Mouse (Mus musculus): Measurements from ENCODE around the gene Cit.

Gene Cit

DNA sequence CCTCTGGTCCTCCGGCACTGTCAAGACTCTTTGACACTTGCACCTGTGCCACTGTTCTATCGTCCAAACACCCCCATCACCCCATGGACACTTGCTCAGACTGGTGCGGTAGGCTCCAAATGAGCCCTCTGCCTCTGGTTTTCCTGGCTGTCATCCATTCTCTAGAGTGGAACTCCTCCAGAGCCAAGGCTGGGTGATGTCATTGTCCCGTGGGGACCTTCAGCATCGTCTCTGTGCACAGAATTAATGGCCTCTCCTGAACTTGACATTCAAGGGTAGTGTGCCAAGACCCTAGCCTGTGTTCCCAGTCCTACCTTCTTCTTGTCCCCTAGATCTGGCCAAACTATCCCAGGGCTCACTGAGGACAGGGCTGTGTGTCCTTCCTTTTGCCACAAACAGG is 70.4 kb downstream of the Cit start:
- DNase-seq (ENCODE audit: low spot score in 2 of 2) = no peak

DNA sequence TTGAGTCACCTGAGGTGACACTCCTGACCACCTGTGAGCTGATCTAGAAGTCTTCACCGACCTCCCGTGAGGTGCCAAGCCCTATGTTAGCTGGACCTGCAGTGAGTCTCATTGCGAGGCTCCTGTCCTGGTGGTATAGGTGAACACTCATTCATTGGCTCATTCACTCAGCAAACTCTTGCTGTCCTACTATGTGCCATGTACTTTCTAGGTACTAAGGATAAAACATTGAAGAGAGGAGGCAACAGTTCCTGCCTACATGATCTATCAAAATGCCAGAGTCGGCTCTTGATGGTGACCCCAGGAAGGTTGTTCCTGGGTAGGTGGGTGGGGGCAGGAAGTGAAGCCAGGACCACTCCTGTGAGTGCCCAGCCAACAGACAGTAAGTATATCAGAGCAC is 72.9 kb downstream of the Cit start:
- no peak for DNase-seq (ENCODE audit: low spot score in 2 of 2)

DNA sequence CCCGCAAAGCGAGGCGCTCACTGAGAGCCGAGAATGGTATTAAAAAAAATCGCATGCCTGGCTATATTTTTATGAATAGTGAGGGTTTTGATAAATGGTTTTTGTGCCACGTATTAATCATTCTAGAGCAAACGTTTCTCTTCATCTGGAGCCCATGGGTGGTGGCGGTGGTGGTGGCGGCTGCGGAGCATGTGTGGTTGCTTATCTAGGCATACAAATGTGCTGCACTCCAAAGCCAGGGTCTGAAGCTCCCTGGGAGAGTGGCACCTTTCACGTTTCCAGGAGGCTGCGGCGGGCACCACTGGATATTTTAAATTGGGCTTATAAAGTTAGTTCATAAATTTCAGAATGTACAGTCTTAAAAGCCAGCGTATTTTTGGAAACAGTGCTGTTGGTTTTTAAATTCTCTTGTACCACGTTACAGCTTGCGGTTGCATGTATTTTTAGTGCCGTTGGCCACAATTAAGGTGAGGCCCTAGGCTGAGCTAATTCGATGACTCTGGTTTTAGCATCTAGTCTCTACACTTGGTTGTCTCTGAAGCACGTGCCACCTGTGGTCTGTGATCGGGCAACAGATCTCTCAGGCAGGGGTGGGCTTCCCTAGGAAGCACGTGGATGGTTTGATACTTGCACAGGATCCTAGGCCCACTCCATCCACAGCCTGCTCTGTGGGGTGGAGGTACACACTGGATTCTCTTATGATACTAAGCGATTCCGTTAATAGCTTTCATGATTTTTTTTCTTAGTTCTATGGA is 73.7 kb downstream of the Cit start:
- no peak for DNase-seq (ENCODE audit: low spot score in 2 of 2)

DNA sequence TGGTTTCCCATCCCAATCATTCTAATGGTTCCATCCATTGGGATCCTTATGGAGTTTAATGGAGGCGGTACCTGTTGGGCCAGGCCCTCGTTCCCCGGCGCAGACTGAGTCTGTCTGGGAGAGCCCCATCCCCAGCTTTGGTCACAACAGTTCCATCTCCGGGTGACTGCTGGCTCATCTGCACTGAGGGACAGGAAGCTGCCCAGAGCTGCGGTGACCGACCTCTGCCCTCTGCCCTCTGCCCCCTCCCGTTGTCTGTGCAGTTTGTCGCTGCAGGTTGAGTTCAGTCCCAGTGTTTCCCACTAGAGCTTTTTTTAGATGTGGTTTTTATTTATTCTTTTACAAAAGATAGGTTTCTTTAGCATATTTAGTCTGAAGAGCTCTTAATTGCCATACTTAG is 76.9 kb downstream of the Cit start:
- DNase-seq (ENCODE audit: low spot score in 2 of 2) = no peak

DNA sequence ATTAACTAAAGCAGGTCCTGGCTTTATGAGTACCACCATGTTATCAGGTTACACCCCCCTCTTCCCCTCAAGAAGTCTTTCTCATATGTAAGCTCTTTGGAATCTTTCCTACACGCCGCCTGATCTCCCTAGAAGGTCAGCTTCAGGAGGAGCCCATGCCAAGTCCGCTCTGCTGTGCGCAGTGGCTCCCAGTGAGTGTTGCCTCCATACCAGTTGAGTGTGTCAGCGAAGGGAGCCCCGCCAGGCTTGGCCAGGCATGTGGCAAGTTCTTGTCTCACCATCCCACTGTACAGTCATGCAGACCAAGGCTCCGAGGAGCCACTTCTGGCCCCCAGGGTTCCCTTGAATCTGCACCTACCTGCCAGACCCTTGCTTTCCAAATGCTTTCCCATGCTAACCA is 79.9 kb downstream of the Cit start:
- no peak for DNase-seq (ENCODE audit: low spot score in 2 of 2)

DNA sequence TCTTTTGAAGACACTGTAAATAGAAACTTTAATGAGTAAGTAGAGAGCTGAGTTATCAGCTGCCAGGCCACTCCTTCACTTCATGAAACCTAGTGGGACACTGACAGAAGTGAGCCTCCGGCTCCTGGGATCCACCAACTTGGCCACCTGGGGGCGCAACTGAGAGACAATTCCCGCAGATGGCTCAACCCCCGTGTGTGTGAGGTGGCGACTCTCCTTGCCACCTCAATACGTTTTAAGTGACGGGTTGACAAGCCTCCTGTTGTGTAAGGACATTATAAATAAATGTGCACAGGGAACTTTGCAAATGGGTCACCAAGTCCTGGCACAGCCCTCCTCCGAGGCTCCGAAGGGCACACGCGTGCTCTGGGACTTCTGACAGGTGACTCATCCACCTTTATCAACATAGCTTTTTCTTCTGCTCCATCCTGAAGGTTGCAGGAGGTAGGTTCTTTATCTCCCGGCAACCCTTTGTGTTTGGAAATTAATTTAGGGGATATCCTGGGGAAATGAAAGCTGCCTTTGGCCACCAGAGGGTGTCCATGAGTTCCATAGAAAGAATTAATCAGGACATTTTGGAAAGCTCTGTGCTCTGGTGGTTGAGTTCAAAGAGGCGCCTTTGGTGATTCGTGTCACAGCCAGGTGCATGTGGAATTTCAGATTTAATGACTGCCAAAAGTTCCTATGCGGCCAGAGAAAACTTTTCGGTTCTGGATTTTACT is 83.9 kb downstream of the Cit start:
- peak in 1 of 2 experiments; percentile 42 for DNase-seq (ENCODE audit: low spot score in 2 of 2)

DNA sequence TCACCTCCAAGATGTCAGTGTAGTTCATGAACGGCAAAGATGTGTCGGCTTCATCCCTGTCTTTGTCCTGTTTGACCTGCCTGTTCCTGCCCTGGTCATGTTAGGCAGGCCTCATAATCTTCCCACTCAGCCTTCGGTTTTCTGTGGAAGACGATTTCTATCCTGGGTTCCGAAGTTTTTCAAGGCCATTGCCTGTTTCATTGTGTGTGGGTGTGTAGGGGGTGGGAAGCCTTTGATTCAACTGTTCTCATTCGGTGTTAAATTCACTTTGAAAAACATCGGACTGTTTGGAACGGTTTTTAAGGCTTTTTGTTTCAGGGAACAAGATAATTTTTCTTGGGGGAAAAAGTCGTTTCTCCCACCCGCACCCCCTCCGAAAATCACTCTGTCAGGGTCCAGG is 87.2 kb downstream of the Cit start:
- DNase-seq (ENCODE audit: low spot score in 2 of 2) = no peak

DNA sequence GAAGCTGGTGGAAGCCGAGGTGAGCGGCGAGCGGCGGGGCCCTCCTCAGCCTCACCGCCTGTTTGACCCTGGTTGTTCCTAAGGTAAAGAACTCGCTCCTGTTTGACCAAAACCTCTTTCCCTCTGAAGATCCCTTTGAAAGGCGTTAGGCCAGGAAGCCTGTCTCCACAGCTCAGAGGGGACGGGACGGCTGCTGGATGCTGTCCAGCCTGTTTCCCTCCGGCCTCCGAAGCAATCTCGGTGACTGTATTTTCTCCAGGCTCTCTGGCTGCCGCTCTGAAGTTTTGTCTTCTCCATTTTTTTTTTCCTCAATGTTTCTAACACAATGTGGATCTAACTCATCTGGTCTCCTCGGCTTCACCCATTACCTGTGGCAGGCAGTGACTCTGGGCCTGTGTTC is 91.8 kb downstream of the Cit start:
- no peak for DNase-seq (ENCODE audit: low spot score in 2 of 2)

DNA sequence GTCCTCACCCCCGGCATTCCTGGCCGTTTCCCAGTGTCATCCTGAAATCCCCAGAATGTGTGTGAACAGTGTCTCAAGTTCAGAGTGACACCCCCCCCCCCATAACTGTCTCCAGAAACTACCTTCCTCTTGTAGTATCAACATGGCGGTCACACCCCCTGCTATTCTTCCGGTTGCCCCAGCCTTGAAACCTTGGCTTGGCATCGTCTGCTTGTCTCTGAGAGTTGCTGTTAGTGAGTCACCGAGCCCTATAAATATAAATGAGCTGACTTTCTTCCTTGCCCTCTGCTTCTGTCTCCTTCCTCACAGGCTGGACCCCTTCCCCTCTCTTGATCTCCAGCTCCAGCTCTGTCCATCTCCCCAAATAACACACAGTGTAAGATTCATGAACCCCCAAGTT is 92.5 kb downstream of the Cit start:
- DNase-seq (ENCODE audit: low spot score in 2 of 2) = no peak

DNA sequence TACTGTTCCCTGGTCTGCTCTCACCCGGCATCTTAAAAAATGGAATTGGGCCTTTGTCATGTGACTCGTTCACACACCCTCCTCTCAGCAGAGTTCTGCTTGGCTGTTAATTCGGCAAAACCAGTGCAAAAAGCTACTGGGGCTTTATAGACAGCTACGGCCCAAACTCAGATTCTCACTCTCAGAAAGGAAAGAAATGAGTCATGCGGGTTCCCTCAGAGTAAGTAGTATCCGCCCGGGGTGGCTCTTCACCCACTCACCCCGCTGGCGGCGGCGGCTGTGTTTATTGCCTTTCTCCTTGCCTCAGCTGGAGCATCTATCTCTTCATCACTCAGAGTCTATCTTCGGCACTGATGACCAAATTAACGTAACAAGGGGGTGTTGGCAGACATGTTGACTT is 93.9 kb downstream of the Cit start:
- no peak for DNase-seq (ENCODE audit: low spot score in 2 of 2)

DNA sequence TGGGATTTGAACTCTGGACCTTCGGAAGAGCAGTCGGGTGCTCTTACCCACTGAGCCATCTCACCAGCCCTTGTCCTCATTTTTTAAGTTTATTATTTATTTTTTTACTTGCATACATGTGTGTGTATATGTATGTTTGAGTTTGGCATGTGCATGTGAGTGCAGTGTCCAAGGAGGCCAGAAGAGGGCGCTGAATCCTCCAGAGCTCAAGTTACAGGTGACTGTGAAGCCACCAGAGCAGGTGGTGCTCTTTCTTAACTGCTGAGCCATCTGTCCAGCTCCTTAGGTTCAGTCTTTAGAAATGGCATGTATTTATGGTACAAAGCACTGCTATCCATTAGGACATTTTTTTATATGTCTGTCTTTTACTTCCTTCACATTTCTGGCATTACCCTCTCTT is 97.3 kb downstream of the Cit start:
- no peak for DNase-seq (ENCODE audit: low spot score in 2 of 2)

DNA sequence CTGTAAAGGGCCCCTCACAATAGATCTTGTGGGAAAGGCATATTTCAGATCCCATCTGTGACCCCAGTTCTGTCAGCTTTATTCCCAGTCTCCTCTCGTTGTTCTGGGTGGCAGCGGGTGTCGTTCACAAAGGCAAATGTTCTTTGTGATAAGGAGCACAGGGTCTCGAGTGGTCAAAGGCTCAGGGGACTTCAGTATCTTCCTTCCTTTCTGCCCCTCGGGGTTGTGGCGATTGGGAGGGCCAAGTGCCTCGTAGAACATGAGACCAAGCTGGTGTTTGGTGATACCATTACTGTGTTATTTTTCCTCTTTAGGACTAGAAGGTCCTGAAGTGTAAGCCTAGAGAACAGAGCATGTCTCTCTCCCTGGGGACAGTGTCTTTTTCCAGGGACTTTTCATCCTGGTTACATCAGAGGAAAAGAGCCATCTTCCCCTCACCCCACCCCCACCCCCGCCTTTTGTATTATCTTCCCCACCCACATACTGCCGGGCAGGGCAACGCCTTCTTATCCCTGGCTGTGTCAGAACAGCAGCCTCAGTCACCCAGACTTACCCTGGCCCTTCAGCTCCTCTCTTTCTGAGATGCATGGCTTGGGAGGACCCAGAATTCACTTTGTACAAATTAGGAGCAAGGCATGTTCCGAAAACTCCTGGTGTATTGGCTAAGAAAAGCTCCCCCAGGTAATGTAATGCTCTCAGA is 99.9 kb downstream of the Cit start:
- no peak for DNase-seq (ENCODE audit: low spot score in 2 of 2)

DNA sequence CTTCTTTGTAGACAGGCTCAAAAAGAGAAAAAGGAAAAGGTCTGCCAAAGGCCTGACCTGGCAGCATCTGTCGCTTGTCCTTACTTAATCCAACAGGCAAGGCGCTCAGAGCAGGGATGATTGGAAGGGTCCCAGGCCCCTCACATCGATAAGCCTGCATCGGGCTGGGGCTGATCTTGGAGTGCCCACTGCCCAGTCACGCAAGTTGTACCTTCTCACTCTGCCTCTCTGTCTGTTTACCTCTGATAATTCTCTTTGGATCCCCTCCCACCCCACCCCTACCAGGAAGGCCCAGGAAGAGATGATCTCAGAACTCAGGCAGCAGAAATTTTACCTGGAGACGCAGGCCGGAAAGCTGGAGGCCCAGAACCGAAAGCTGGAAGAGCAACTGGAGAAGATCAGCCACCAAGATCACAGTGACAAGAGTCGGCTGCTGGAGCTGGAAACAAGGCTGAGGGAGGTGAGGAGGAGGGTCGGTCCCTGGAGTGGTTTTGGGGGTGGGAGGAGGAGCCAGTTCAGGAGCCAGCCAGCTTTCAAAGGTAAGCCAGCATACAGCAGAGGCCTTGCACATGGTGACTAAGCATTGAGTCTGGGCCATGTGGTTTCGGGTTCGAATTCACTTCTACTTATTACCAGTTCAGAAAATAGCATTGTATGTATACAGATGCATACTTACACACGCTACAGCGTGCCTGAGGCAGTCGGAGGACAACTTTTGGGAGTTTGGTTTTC is 102.7 kb downstream of the Cit start:
- no peak for DNase-seq (ENCODE audit: low spot score in 2 of 2)

DNA sequence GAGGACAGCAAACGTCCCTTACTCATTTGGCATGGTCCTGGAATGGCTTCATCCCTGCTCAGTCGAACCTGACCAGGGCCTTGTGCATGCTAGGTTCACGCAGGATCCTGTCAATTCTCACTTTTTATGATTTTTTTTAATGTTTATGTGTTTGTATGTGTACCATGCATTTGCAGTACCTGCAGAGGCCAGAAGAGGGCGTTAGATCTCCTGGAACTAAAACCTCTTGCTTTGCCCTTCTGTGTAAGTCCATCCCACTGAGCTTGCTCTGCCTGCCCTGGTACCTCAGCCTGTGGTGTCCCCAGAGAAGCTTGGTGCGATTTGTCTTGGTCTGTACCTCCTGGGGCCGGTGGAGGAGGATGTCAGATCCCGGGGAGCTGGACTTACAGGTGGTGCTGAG is 105.9 kb downstream of the Cit start:
- DNase-seq (ENCODE audit: low spot score in 2 of 2) = no peak

DNA sequence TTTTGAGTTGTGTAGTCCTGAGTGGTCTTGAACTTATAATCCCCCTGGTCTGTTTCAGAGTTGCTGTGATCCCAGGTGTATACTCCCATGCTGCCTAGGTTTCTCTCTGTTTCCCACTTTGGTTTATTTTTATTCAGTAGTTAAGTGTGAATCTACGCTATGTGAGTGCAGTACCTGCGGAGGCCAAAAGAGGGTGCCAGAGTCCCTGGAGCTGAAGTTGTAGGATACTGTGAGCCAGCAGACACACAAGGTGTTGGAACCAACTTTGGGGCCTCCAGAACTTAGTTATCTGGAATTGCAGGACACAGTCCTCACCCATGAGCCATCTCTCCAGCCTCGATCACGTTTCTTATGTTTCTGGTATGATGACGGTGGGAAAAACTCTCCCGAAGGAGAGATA is 108.1 kb downstream of the Cit start:
- no peak for DNase-seq (ENCODE audit: low spot score in 2 of 2)

DNA sequence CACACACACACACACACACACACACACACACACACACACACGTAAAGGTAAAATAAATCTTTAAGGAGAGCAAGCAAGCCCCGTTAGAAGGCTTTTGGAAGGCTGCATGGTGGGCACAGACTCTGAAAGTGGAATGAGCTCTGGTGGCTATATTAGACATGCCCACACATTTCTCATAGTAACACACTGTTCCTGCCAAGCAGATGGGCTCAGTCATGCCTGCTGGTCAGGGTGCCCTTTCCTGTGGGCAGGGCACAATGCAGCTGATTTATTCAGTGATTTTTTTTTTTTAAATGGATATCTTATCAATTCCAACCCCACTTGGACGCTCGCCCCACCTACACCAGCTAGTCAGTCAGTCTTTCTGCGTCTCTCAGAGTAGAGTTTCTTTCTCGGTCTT is 109.0 kb downstream of the Cit start:
- DNase-seq (ENCODE audit: low spot score in 2 of 2) = no peak

DNA sequence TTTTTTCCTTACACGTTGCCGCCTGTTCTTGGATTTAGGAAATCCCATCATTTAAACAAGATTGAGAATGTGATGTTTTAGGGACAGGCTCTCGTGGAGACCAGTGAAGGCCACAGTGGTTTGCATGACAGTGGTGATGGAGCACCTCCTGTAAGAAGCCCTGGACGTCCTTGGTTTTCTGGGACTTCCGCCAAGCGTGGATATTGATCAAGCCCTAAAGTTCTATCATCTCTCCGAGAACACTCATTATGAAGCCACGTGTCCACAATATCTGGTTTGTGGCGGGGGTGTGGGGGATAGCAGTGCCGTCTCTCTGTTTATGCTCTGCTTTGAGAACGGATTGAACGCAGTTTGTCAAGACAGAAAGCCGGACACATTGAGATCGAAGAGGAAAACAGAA is 109.5 kb downstream of the Cit start:
- DNase-seq (ENCODE audit: low spot score in 2 of 2) = no peak

DNA sequence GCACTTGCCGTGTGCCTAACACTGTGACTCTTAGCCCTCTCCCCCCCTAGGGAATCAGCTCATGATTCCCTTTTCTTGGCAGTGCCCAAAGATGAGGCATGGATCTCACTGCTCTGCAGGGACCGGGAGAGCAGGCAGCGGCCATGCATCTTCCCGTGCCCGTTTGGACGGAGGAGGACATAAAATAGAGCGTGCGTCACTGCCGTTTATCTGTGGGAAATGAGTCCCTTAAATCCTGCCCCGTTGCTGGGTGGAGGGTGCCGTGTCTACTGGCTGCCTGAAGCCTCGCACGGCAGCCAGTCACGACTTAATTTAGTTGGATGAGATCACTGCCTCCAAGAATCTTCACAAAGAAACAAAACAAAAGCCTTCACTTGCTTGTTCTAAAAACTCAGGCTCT is 110.1 kb downstream of the Cit start:
- DNase-seq (ENCODE audit: low spot score in 2 of 2) = no peak

DNA sequence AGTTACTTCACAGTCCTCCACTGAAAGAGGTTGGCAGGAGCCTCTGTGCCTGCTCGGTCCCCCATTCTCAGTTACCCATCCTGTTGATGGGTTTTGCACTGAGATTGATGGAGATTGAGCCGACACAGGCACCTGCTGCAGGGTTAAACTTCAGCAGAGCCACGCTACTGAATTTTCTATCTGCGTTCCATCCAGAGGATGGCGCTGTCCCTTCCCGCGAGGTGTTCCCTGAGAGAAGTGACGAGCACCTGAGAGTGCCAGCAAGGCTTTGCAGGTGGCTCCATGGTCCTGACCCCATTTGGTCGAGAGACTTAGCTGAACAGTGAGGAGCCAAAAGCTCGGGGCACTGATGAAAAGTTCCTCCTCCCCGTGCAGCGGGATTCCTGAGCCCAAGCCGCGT is 111.0 kb downstream of the Cit start:
- no peak for DNase-seq (ENCODE audit: low spot score in 2 of 2)

DNA sequence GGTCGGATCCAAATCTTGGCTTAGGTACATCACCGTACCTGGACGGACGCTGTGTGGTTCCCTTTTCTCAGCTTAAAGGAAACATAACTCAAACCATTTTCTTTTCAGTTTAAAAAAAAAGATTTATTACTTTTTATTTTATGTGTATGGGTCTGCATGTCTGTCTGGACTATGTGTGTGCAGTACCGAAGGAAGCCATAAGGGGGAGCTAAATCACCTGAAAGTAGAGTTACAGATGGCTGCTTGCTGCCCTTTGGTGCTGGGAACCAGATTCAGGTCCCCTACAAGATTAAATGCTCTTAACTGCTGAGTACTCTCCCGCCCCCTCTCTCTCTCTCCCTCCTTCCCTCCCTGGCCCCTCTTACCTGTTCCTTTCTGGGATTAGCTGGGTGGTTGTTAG is 112.1 kb downstream of the Cit start:
- no peak for DNase-seq (ENCODE audit: low spot score in 2 of 2)

DNA sequence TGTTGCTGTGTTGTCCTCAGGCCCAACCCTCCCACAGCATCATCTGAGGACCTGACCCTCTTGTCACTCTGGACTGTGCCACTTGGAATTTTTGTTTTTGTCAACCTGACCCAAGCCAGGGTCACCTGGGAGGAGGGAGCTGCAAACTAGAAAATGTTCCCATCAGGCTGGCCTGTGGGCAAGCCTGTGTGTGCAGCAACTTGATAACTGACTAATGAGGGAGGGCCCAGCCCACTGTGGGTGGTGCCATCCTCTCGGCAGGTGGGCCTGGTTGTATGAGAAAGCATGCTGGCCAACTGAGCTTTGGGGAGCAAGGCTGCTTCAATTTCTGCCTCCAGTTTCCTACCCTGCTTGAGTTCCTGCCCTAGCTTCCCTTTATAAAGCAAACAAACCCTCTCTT is 113.3 kb downstream of the Cit start:
- DNase-seq (ENCODE audit: low spot score in 2 of 2) = no peak

DNA sequence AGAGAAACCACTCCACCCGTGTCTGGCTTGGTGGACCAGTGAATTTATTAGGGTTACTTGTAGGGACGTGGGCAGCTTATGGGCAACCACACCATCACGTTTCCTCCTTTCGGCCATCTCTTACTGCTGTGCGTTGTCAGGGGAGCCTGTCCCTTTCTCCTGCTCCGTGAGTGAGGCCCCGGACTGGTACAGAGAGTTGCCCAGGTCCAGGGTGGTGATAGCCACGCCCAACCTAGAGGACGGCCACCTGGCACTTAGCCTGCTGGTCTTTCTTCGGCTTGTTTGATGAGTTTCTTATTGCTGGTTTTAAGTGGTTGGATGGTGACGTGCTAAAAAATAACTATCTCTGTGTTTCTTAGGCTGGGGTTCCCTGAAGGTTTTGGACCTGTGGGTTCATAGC is 113.7 kb downstream of the Cit start:
- no peak for DNase-seq (ENCODE audit: low spot score in 2 of 2)

Data from urinary bladder, adult 18-20 months (tissue).